Mouse (Mus musculus) retina, postnatal 1 day (tissue): ENCODE results near the gene Tmem35b.
A peak's percentile ranks its signal among the peaks of the same experiment; 100 is the strongest.
"Not testable (repeated sequence)": the region's sequence is repeated elsewhere in the genome, so short reads cannot be mapped to it uniquely, and the experiment has no call there.

ENCODE experiments used
- DNase-seq: peaks from one replicate; pipeline ENCODE4 v3.0.0-alpha.2; 2012

The Tmem35b gene

DNA sequence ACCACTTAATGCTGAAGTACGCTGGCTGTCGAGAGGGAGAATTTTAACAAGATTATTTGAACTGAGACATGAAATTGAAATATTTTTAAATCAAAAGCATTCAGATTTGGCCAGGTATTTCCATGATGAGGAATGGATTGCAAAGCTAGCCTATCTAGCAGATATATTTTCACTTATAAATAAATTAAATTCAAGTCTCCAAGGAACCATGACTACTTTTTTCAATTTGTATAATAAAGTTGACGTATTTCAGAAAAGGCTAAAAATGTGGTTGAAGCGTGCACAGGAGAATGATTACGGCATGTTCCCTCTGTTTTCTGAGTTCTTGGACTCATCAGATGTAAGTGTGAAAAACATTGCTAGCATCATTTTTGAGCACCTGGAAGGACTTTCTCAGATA lies at the start of gene Tmem35b:
Gene Tmem35b (plus strand): TSS at position 301 of the 400 bp plus-strand sequence.
- DNase-seq = no peak

DNA sequence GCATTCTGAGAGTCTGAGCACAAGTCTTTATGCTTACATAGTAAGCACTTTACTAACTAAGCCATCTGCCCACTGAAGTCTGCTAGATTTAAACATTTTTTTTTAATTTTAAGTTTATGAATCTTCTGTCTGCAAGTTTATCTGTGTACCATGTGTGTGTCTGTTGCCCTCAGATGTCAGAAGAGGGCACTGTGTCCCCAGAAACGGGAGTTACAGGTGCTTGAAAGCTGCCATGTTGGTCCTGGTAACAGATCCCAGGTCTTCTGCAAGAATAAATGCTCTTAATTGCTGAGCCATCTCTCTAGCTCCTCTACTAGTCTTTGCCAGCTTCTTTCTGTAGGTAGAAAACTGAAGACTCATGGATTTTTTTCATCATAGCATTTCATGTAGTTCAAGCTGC lies 48.6 kb upstream of the Tmem35b start:
- no peak for DNase-seq

- peak; percentile 98 for DNase-seq
Observed at GRCm38 (mm10) chr4:127076875-127077548, 46.5 kb upstream of the Tmem35b start, which contains the start of gene Zmym6. Gene Zmym6 (plus strand): TSS chr4:127077383.

GRCm38 (mm10) chr4:127080806-127081205 lies 42.7 kb upstream of the Tmem35b start:
- DNase-seq = no peak

- no peak for DNase-seq
Observed at GRCm38 (mm10) chr4:127083131-127083530, 40.4 kb upstream of the Tmem35b start.

GRCm38 (mm10) chr4:127085761-127086160 lies 37.7 kb upstream of the Tmem35b start:
- no peak for DNase-seq

DNA sequence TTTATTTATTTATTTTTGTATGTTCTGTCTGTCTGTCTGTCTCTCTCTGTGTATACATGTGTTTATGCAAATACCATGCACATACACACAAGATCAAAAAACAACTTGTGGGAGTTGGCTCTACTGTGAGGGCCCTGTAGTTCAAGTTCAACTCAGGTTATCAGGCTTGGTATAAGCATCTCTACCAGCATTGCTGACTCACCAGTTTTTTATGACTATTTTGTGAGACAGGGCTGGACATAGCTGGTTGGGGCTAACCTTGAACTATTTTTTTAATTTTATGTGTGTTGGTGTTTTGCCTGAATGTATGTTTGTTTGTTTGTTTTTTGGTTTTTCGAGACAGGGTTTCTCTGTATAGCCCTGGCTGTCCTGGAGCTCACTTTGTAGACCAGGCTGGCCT lies 32.3 kb upstream of the Tmem35b start:
- DNase-seq = no peak

GRCm38 (mm10) chr4:127095090-127095489 lies 28.4 kb upstream of the Tmem35b start:
- DNase-seq = no peak

DNA sequence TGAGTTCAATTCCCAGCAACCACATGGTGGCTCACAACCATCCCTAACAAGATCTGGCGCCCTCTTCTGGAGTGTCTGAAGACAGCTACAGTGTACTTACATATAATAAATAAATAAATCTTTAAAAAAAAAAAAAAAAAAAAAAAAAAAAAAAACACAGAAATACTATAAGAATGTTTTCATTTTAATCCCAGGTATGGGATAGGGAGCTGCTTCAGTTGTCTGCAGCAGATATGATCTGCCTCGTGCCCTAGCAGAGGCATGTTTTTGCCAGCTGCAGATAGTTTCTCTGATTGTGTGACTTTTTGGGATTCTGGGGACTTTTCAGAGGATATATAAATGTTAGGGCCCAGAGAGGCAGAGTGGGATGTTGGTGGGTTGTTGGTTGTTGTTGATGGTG lies 23.9 kb upstream of the Tmem35b start:
- not testable (repeated sequence) for DNase-seq

DNA sequence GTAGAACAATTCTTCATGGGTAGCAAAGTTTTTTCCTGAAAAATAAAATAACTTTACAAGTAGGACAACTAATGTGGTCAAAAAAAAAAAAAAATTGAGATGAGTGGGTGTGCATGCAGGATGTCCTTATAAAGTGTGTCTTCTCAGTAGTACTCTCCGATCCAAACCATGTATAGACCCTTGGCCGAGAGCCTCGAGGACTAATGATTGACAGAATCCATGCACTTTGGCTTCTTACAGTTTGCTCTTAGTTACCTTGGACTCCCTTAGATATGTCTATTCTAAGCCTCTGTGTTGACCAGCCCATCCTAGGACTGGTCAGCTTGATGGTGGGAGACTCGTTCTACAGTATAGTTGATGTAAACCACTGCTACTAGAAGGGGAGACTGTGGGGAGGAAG lies 15.9 kb upstream of the Tmem35b start:
- DNase-seq = no peak

GRCm38 (mm10) chr4:127110570-127110969 lies 12.9 kb upstream of the Tmem35b start:
- DNase-seq = no peak

GRCm38 (mm10) chr4:127124331-127124730 lies 840 bp downstream of the Tmem35b start:
- no peak for DNase-seq

DNA sequence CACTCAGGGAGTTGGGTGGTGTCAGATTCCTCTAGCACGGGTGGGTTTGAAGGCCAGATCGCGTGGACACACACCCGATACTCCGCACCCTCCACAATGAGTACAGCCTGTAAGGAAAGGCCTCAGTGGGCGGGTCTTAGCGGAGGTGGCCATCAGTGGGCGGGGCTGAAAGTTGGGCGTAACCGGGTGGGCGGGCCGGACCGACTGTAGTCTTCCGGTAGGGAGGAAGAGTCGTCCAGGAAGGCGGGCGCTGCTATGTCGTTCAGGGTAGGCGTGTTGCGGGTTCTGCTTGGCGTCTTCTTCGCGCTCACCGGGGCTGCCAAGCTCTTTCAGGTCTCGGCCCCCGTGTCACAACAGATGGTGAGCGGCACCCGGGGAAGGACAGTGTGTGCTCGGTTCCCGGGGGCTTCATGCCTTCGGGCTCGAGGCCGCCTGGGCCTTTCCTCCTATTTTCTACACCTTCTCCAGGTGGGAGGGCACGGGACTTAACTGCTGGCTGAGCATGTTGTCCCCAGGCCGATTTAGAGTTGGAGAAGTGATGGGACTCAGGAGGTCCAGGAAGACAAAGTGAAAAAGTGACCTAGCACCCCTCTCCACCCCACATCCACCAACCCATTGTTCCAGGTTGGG lies 2.5 kb downstream of the Tmem35b start:
- DNase-seq = peak; percentile 92

DNA sequence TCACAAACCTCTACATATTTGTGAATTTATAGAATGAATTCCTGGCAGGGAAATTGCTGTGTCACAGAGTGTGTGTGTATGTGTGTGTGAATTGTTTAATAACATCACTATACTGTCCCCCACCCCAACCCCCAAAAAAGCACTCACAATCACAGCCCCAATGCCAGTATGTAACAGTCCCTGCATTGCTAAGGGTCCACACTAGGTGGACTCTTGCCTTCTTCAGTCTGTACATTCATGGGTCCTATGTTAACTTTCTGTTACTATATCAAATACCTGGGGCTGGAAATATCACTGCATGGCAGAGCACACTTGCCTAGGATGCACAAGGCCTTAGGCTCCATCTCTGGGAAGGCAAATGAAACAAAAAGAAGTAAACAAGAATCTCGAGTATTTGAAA lies 11.2 kb downstream of the Tmem35b start:
- peak; percentile 5 for DNase-seq

DNA sequence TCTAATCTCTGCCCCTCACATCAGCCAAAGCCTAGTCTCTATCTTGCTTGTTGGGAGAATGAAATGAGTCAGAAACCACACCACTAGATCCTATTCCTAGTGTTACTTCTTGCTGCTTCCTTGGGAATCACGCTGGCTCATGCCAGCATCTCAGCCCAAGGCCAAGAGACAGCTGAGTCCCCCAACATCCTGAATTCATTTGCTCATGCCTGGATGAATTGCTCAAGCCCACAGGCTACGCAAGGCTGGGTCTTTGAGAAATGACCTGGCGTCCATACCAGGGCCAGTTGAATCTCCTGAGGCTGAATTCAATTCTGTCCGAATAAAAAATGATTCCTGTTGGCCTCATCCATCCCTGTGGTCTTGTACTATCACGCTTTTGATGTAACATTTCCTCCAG lies 14.1 kb downstream of the Tmem35b start:
- peak; percentile 17 for DNase-seq

- DNase-seq = peak; percentile 21
Observed at GRCm38 (mm10) chr4:127138486-127138885, 15.0 kb downstream of the Tmem35b start.

DNA sequence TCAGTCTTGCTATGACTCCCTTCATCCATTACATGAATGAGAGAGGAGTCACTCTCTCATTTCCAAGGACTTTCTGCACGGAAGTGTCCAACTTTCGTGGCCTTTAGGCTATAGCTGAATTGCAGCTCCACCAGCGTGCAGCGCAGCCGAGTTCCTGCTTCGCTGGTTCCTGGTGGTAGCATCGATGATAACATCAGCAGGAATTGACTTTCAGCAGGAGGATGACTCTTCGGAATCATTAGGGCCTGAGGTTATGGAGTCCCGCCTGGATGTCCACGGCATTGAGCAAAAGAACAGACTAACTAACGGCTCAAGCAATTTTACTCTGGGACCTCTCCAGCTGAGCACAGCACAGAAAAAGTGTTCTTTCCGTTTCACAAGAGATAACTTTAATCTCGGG lies 26.5 kb downstream of the Tmem35b start:
- DNase-seq = no peak

GRCm38 (mm10) chr4:127153345-127153744 lies 29.9 kb downstream of the Tmem35b start:
- no peak for DNase-seq

- DNase-seq = no peak
Observed at GRCm38 (mm10) chr4:127155757-127156156, 32.3 kb downstream of the Tmem35b start.

GRCm38 (mm10) chr4:127157746-127158145 lies 34.3 kb downstream of the Tmem35b start:
- no peak for DNase-seq

GRCm38 (mm10) chr4:127163926-127164325 lies 40.4 kb downstream of the Tmem35b start:
- DNase-seq = no peak

DNA sequence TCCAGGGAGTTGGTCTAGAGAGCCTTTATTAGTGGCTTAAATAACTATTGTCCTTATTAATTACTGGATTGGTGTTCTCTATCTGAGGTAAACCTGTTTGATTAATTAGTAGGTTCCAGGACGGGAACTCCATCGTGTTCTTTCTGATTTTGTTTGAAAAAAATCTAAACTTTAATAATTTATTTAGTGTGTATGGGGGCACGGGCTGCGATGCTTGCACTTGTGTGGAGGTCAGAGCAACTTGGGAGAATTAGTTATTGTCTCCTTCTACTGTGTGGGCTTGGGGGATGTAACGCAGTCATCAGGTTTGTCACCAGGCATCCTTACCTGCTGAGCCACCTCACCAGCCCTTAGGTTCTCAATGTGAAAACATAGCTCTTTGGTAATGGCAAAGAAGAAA lies 43.6 kb downstream of the Tmem35b start:
- DNase-seq = no peak

DNA sequence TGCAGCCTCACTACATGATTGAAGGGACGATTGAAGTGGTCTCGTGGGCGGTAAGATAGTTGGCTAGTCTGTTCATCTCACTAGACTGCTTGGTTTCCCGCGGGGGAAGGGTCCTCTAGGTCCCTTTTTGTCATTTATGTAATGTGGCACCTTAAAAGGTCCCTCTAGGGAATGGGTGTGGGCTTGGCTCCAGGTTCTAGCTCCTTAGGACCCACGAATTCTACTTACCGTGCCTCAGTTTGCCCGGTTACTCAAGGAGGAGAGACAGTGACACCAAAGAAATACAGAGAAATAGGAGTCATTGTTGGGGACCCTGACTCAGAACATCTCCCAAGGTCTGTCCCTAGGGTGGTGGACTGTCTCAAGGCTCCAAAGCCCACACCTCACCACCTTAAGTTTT lies 44.2 kb downstream of the Tmem35b start:
- no peak for DNase-seq

- DNase-seq = peak; percentile 91
Observed at GRCm38 (mm10) chr4:127168211-127168913, 44.9 kb downstream of the Tmem35b start.
